Mouse (Mus musculus): ENCODE data around the gene Slc38a10. TPM values are rescaled to one million over a fixed set of nuclear protein-coding genes. Genes with fewer than 3 reads are reported as not detected.

The Slc38a10 gene
- total RNA-seq, 2 experiments from 2014 or later, result 32.2 to 51.7 TPM

DNA sequence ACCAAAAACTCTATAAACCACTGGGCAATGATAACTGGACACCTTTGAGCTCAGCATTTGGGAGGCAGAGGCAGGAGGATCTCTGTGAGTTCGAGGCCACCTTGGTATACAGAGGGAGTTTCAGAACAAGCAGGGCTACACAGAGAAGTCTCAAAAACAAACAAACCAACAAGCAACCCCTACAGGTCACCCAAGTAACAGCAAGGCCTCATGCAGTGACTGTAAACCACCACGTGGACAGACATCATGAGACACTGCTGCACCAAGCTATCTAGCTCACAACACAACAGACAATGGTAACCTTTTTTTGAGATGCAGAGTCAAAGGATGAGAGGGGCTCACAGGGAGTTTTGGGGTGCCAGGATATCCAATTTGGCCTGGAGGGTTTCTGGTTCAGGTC lies 24.3 kb downstream of the Slc38a10 start:
- intact Hi-C loops (cut with DNase I), result no loop called here
- no peak for DNase-seq
- TF ChIP-seq CTCF (IDR thresholded peaks at IDR 0.05), result no peak
- Histone ChIP-seq H3K4me3 (no peak overlapping the region), H3K27ac (no peak overlapping the region)

DNA sequence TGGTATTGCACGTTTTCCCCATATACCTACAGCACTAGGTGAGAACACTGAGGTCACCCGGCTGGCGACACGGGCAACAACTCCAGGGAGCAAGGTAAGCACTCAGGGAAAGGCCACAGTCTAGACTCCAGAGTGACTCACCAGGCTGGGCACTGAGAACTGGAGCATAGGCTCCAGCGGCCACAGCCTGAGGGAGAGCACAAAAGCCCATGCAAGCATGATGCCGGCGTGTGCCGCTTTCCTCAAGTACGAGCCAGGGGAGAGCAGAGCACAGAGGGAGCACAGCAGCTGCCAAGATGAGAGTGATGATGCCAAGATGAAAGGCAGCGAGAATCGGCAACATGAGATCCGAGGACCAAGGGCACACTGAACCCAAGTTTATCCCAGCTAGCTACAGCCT lies 29.0 kb downstream of the Slc38a10 start:
- H3K27ac ChIP-seq, result peak overlapping the region; percentile 40
- DNase-seq, result peak; percentile 58
- no peak overlapping the region for H3K4me3 ChIP-seq
- TF ChIP-seq CTCF (IDR thresholded peaks at IDR 0.05), result no peak
- intact Hi-C loops (cut with DNase I), result no loop called here

DNA sequence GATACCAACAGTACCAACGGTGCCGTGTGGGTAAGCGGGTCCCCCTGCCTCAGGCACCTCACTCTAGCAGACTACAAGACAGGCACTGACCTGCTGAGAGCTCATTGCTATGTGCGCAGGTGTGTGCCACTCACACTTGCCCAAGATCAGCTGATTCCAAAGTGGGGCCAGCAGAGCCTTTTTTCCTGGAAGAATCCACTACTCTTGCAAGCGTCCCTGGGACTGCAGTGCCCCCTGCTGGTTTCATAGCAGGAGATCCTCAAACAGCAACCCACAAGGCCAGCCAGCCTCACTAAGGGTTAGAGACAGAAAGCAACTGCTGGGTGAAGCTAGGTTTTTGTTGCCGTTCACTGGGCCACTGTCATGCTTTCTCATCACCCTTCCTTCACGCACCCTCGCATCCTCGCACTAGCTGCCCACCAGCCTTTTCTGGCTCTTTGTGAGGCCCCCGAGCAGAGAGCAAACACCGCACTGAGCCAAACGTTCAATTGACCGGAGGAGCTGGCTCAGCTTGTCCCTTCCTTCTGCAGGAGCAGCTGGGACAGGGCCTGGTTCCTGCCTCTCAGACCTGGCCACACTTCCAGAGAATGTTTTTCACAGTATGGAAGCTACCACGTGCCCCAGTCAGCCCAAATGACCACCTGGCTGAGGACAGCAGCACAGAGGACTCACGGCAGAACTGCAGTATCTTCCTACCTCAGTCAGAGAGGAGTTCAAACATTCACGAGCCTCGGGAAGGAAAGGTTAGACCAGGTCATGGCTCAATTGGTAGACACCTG lies 30.3 kb downstream of the Slc38a10 start:
- peak; percentile 79 for TF ChIP-seq CTCF (IDR thresholded peaks at IDR 0.05)
- DNase-seq, result peak; percentile 72
- intact Hi-C loops (cut with DNase I), result no loop called here
- Histone ChIP-seq H3K4me3 (no peak overlapping the region), H3K27ac (no peak overlapping the region)

DNA sequence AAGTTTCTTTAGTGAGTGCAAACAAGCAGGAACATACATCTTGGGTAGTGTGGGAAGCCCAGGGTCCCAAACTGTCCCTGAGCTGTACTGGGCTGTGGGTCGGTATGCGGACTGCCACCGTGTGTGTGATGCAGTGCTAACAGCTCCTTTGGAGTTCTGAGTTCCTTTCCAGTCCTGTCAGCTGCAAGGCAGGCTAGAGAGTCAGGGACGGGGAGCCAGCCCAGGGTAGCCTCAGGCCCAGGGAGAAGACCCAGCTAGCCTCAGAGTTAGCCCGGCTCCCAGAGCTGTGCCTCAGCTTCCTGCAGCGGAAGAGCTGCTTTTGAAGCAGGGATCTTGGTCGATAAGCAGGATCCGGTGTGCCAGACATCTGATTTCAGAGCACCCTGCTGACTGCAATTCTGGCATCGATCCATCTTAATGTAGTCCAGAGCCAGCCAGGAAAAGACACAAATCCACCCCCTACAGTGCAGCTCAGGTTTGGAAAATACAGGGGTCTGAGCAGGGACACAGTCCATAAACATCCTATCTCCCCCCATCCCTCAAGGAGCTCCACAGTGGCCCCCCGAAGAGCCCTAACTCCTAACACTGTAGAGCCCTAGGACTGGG lies 31.1 kb downstream of the Slc38a10 start:
- TF ChIP-seq CTCF (IDR thresholded peaks at IDR 0.05), result no peak
- intact Hi-C loops (cut with DNase I), result no loop called here
- DNase-seq, result no peak
- no peak overlapping the region for H3K4me3 ChIP-seq
- H3K27ac ChIP-seq, result no peak overlapping the region

DNA sequence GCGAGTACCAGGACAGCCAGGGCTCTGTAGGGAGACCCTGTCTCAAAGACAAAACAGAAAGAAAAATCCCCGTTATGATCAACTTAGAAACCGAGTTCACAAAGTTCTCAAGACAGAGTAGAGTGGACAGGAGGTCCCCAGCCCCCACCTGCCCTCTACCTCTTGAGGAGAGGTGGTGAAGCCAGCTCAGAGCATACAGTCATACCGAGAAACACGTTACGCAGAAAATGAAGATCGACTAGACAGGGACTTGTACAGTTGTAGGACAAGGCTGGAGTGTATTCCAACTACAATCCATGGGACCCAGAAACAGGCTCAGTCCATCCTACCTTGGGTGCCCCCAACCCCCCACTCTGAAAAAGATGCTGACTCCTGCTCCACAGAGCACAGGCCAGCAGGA lies 32.0 kb downstream of the Slc38a10 start:
- Histone ChIP-seq H3K4me3 (no peak overlapping the region), H3K27ac (no peak overlapping the region)
- no peak for TF ChIP-seq CTCF (IDR thresholded peaks at IDR 0.05)
- intact Hi-C loops (cut with DNase I), result no loop called here
- DNase-seq, result no peak

DNA sequence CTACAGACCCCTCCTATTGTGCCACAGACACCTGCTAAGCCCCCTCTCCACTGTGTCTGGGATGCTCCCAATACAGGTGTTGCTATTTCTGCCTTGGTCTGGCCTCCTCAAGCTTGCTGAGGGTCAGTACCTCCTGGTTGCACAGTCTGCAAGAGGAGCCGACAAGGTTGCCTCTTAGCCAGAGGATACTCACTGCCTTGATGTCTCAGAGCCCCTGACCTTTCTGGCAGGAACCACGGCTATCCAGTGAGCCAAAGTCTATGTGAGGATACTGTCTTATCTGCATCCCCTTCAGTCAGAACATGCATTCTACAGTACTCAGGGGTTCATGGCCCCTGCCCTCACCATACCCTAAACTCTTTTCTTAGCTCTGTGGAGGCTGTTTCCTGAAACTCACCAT lies 33.5 kb downstream of the Slc38a10 start:
- H3K4me3 ChIP-seq, result no peak overlapping the region
- intact Hi-C loops (cut with DNase I), result no loop called here
- no peak overlapping the region for H3K27ac ChIP-seq
- DNase-seq, result no peak
- no peak for TF ChIP-seq CTCF (IDR thresholded peaks at IDR 0.05)

DNA sequence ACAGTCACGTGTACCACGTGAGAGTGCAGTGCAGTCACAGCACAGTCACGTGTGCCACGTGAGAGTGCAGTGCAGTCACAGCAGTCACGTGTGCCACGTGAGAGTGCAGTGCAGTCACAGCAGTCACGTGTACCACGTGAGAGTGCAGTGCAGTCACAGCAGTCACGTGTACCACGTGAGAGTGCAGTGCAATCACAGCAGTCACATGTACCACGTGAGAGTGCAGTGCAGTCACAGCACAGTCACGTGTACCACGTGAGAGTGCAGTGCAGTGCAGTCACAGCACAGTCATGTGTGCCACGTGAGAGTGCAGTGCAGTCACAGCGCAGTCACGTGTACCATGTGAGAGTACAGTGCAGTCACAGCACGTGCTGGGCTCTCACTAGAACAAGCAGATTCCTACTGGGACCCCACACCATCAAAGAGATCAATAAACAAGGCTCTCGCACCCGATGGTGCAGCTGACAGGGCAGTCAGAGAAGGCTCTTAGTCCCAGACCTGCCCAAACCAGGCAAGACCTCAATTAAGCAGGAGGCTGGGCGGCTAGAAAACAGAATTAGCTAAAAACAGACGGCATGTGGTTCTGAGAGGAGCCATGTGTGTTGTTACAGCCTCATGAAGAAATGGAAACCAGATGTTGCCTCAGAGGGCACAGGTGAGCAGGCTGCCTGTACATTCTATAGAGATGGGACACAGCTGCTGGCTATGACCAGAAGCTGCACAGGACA lies 36.5 kb downstream of the Slc38a10 start:
- intact Hi-C loops (cut with DNase I), result loop anchor here (5.0 kb wide), 1 partner anchor 148 kb away; no protein-coding TSS in a partner anchor

DNA sequence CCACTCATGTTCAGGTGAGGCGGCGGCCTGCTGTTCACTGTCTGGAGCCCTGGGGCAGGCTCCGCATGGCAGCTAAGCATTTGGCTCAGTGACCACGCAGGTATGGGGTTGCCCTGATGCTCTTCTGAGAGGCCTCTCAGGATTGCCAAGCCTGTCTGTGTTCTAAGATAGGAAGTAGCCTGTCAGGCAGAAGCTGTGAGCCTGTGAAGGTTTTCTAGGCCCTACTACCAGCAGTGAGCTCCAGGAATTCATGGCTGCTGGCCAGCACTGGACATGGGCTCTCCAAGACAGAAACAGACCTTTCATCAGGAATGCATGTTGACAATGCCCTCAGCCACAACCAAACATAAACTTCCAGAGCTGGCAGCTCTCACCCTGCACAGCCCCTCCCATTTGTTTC lies 39.0 kb downstream of the Slc38a10 start:
- no peak for DNase-seq
- intact Hi-C loops (cut with DNase I), result loop anchor here (2.0 to 5.0 kb wide), 2 partner anchors 57 to 150 kb away; no protein-coding TSS in a partner anchor
- Histone ChIP-seq H3K4me3 (no peak overlapping the region), H3K27ac (no peak overlapping the region)
- no peak for TF ChIP-seq CTCF (IDR thresholded peaks at IDR 0.05)

More for the DNA sequence above, 36.5 kb downstream of the Slc38a10 start:
- Histone ChIP-seq H3K27ac (no peak overlapping the region), H3K4me3 (no peak overlapping the region)
- no peak for DNase-seq
- no peak for TF ChIP-seq CTCF (IDR thresholded peaks at IDR 0.05)

DNA sequence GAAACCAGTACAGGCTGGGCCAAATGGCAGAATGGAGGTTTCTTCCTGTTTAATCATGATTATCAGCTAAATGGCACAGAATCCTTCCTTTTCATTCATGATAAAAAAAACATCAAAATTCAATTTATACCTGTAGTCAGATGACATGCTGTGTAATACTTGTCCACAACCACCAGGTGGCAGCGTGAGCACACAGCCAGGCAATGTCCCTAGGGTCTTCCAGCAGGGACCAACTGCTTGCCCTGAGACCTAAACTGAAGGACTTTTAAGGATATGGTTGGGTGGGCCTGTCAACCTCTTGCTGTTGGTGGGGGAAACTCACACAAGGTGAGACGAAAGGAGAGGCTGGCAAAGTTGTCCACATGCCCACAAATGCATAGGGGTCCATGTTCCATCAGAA lies 40.1 kb downstream of the Slc38a10 start:
- H3K27ac ChIP-seq, result peak overlapping the region; percentile 21; the same call in 1 of the 2 replicates
- no peak overlapping the region for H3K4me3 ChIP-seq
- TF ChIP-seq CTCF (IDR thresholded peaks at IDR 0.05), result peak; percentile 95
- DNase-seq, result peak; percentile 63
- intact Hi-C loops (cut with DNase I), result loop anchor here (5.0 kb wide), 1 partner anchor 151 kb away; no protein-coding TSS in a partner anchor

DNA sequence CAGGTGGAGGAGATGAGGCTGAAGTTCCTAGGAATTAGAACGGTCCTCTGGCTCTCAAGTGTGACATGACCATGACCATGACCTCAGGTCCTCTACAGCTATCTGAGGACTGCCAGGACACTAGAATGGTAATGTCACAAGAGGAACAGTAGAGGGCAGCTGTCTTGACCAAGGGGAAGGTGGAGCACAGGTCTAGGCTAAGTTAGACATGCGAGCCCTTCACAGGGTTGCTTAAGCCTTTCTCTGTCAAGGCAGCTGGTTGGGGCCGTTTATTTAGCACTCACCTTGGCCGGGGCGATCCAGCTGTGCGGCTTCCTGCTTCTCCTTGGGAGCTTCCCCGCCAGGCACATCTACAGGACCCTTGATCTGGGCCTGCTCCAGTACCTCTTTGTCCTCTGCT lies 40.6 kb downstream of the Slc38a10 start:
- H3K4me3 ChIP-seq, result no peak overlapping the region
- DNase-seq, result no peak
- intact Hi-C loops (cut with DNase I), result loop anchor here (1.0 to 5.0 kb wide), 2 partner anchors 152 to 197 kb away; no protein-coding TSS in a partner anchor
- peak overlapping the region; percentile 21; the same call in 1 of the 2 replicates for H3K27ac ChIP-seq
- peak; percentile 21; the same call in 1 of the 2 replicates for TF ChIP-seq CTCF (IDR thresholded peaks at IDR 0.05)

DNA sequence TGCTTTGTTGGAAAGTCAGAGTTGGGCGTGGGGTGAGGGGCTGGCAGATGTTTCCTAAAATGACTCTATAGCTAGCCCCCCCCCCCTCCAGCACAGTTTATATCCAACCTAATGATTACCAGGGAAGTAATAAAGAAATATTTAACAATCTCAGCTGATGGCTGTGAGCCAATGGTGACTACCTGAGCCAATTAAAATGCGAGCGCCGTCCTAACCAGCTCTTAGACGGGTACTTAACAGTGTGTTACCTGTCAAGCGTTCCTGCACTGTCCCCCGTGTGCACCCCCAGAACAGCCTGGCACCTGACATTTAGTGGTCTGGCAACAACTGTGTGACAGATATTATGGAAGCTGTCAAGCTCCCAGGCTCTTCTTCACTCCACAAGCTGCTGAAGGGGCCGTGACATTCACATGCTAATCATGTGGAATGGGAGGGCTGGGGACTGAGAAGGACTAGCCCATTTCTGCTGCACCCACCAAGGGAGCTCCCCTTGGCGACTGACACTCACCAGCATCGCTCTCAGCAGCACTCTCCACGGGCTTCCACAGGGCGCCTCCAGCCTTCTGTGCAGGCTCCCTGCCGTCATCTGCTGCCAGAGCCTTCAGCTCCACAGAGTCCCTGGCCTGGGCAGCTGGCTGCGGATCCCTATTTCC lies 41.5 kb downstream of the Slc38a10 start:
- intact Hi-C loops (cut with DNase I), result loop anchor here (1.0 to 5.0 kb wide), 2 partner anchors 153 to 198 kb away; no protein-coding TSS in a partner anchor
- no peak overlapping the region for H3K4me3 ChIP-seq
- no peak overlapping the region for H3K27ac ChIP-seq
- DNase-seq, result no peak
- no peak for TF ChIP-seq CTCF (IDR thresholded peaks at IDR 0.05)

DNA sequence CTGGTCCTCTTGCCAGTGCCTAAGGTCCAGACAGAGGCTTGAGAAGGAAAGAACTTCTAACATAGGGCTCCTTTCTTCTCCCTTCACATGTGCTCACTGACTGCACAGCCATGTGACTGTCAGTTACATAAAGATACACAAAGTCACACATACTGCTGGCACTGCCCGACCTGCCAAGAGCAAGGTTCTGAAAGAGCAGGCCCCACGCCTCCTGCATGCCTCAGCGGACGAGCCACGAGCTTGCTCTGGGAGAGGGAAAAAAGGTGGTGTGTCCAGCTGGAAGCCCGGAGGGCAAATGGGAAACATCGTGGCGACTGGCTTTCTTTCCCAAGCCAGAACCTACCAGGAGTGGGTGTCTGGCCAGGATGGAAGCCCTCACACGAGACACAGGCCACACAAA lies 43.4 kb downstream of the Slc38a10 start:
- no peak for DNase-seq
- H3K27ac ChIP-seq, result no peak overlapping the region
- H3K4me3 ChIP-seq, result no peak overlapping the region
- intact Hi-C loops (cut with DNase I), result no loop called here
- TF ChIP-seq CTCF (IDR thresholded peaks at IDR 0.05), result no peak
